Mouse (Mus musculus): Measurements from ENCODE around the gene Gdf15.

DNA sequence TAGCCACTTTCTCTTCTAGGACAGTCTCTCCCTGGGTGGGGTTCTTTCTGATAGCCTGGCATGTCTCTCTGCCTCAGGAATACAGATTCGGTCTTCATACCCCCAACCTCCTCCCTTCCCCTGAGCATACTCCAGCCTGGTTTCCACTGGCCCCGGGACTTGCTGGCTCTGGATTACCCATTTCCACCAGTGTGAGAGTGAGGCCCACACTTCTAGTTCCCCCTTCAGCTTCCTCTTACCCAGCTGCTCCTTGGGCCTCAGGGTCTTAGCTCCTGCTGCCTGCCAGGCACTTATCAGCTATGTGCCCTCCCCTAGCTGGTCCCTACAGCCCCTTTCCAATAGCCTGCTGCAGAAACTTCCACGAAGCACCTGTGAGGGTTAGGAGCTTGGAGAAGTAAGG is 16.4 kb downstream of the Gdf15 start, which contains the start of gene Lrrc25:
- TF ChIP-seq CTCF (IDR thresholded peaks at IDR 0.05) (no peak), EP300 (IDR thresholded peaks at IDR 0.05) (no peak)

Measured in lung, postnatal 0 days (tissue).